Mouse (Mus musculus) kidney, embryonic 15.5 days (tissue): ENCODE measurements at regions not wholly inside any gene's neighbourhood (a gene's known extent, or its start where the extent isn't known, plus 50 kb on each side); places are given as distances from the start of the nearest gene placed in this dataset.

Source experiments
- ATAC-seq: fragments of 200-750 bp; cut with Nextera tagmentation; replicated peaks from 2 replicates; pipeline ENCODE4 v1.8.0; 2017; ENCODE audit warnings: moderate TSS enrichment; ENCODE audit not compliant: low FRiP score
- H3K27ac ChIP-seq: fragments of 300-500 bp; sonication (generic); 2 replicates; pipeline ENCODE4 v1.5.1; 2015; ENCODE audit warnings: mild to moderate bottlenecking, inconsistent platforms
- H3K27me3 ChIP-seq: fragments of 300-500 bp; sonication (generic); 2 replicates; pipeline ENCODE4 v1.6.1; 2015; ENCODE audit warnings: inconsistent platforms
- H3K36me3 ChIP-seq: fragments of 300-500 bp; sonication (generic); 2 replicates; pipeline ENCODE4 v1.6.1; 2015; ENCODE audit warnings: inconsistent platforms
- H3K4me1 ChIP-seq: fragments of 300-500 bp; sonication (generic); 2 replicates; pipeline ENCODE4 v1.6.1; 2015; ENCODE audit warnings: inconsistent platforms
- H3K4me2 ChIP-seq: fragments of 300-500 bp; sonication (generic); 2 replicates; pipeline ENCODE4 v1.6.1; 2015; ENCODE audit warnings: moderate library complexity, mild to moderate bottlenecking, inconsistent platforms
- H3K4me3 ChIP-seq: fragments of 300-500 bp; sonication (generic); replicated peaks from 2 replicates; pipeline ENCODE4 v1.5.1; 2015; ENCODE audit warnings: mild to moderate bottlenecking, inconsistent platforms
- H3K9ac ChIP-seq: fragments of 300-500 bp; sonication (generic); 2 replicates; pipeline ENCODE4 v1.6.1; 2015; ENCODE audit warnings: mild to moderate bottlenecking, inconsistent platforms
- H3K9me3 ChIP-seq: fragments of 300-500 bp; sonication (generic); replicated peaks from 2 replicates; pipeline ENCODE4 v1.6.1; 2016; ENCODE audit warnings: inconsistent platforms
- WGBS: fragments of 180-500 bp; shearing (Covaris S2); methylation state at CpG from one replicate; pipeline ENCODE4 v1.1.7; 2015; ENCODE audit warnings: mixed read lengths; 5-methylcytosine and 5-hydroxymethylcytosine counted together

DNA sequence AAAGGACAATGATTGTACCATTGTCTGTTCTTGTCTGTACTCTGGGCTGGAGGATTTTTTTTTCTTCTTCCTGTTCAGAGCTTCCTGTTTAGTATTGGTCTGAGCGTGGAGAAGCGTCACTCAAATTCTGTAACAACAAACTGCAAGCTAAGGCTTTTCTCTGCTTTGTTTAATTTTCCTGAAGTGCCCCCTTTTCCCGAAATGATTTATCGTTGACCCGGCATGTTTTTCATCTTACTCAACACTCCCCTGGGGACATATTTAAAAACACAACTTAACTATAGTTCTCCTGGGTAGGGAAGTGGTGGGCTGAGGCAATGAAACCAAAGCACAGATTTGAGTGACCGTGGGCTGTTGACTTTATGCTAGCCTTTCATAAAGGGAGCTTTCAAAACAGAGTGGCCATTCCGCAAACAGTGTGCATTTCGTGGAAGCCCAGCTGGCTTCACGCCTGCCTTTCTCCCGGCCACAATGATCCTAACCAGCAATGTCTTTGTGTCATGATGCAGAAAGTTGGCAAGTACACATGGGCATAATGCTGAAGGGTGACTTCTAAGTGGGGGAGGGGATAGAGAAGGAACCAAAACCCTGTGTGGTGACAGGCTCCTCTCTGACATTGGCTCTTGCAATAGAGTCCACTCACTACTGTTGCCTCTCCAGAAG, 79.8 kb upstream of the Bmp2k start:
- no peak for ATAC-seq
- Histone ChIP-seq H3K36me3 (no peaks in the 10 kb centered on the region), H3K27me3 (no peaks in the 10 kb centered on the region), H3K4me2 (peak overlapping the region; percentile 23; the same call in 1 of the 2 replicates), H3K9me3 (no peaks in the 10 kb centered on the region), H3K27ac (peak overlapping the region; percentile 71), H3K4me3 (no peak overlapping the region), H3K4me1 (peaks cover 21% of the 10 kb centered on the region), H3K9ac (no peak overlapping the region)
- WGBS: 38% methylated on average over 10 of the region's 10 CpGs

DNA sequence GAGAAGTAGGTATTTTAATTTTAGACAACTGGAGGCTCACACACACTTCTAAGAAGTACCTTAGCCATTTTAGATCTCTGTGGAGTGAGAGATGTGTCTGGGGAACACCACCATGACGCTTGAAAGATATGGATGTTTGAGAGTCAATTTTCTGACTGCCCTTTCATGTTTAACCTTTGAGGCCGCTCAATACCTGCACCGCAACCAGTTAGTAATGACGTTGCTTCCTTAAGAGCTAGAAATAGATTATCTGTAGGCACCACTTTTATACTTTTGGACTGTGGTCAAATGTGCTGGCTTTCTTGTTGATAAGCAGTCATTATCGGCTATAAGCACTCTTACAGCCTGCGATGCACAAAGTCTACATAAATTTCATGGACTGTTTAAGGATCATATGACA, 78.3 kb upstream of the Bmp2k start:
- Histone ChIP-seq H3K9ac (no peak overlapping the region), H3K4me2 (no peak overlapping the region), H3K9me3 (no peaks in the 10 kb centered on the region), H3K27me3 (no peaks in the 10 kb centered on the region), H3K36me3 (no peaks in the 10 kb centered on the region), H3K4me3 (no peak overlapping the region), H3K27ac (no peak overlapping the region), H3K4me1 (peaks cover 21% of the 10 kb centered on the region)
- ATAC-seq: peak; percentile 57
- 89% methylated on average over 6 of the region's 6 CpGs for WGBS

DNA sequence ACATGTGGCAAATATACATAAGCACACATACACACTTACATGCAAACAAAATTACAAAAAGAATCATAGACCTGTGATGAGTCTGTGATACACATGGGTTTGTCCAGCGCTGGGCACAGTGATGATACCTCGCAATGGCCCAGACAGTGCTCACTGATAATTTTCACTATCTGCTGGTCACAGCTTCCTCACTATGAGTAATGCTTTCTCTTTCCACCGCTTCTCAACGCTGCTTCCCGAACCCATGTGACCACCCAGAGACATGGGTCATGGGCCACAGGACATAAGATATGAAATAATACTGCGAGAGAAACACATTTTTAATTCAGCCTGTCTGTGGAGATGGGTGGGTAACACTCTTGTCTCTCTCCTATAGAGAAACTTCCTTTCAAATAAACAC, 76.5 kb upstream of the Bmp2k start:
- Histone ChIP-seq H3K4me2 (no peak overlapping the region), H3K27ac (0 out of 2 replicates have a peak overlapping the region, but pooled peaks have one; percentile 2), H3K4me3 (no peak overlapping the region), H3K27me3 (no peaks in the 10 kb centered on the region), H3K9me3 (no peaks in the 10 kb centered on the region), H3K36me3 (no peaks in the 10 kb centered on the region), H3K4me1 (peaks cover 21% of the 10 kb centered on the region), H3K9ac (no peak overlapping the region)
- ATAC-seq: peak; percentile 76
- WGBS: 75% methylated on average over 6 of the region's 6 CpGs

DNA sequence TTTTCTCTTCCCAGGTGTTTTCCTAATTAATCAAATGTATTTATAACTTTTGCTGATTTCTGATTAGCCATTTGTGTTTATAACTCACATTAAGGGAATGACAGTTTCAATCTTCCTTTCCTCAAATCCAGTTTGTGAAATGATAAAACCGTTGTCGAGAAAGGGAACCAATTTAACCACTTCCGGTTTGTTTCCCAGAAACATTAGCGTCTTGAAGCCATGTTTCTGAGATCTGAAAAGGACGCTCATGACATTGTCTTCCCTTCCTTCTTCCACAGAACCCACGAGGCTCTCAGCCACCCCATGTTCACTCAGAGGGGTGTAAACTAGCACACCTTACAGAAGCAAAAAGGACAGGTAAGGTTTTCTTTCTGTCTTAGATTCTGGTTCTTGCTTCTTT, 76.0 kb upstream of the Bmp2k start:
- Histone ChIP-seq H3K4me3 (no peak overlapping the region), H3K4me1 (peaks cover 21% of the 10 kb centered on the region), H3K9ac (no peak overlapping the region), H3K27ac (peak overlapping the region; percentile 70), H3K36me3 (no peaks in the 10 kb centered on the region), H3K4me2 (peak overlapping the region; percentile 15; the same call in 1 of the 2 replicates), H3K9me3 (no peaks in the 10 kb centered on the region), H3K27me3 (no peaks in the 10 kb centered on the region)
- 65% methylated on average over 6 of the region's 6 CpGs for WGBS
- no peak for ATAC-seq

DNA sequence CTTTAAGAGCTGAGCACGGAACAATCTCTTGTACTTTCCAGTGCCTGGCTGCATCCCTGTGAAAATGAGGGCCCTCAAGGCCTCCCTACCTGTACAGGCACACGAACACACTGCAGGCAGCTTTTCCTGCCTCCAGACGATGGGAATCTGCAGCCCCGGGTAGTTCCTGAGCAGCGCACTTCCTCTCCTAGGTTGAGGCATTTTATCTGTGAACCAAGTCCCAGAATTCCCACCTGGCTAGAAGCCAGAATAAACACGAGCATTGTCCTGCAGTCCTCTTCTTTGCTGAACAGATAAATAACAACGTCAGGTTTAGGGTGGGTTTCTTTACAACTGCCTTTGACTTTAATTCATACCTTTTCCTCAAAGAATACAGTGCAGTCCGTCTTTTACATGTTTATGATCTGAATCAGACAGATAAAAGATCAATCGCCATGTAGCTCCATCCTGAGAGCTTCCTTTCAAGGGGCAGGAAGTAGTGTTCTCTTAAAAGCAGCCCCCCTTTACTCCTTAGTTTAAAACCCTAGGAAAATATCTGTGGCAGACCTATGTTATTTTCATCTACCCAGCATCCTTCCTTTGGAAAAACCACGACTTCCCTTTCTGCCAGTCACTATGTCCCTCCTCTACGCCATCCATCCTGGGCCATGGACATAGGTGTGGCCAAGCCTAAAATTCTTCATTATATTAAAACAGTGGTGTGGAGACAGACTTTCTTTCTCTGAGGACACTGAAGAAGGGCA, 75.3 kb upstream of the Bmp2k start:
- Histone ChIP-seq H3K27me3 (no peaks in the 10 kb centered on the region), H3K36me3 (no peaks in the 10 kb centered on the region), H3K4me2 (peak overlapping the region; percentile 15; the same call in 1 of the 2 replicates), H3K27ac (peak overlapping the region; percentile 71), H3K9me3 (no peaks in the 10 kb centered on the region), H3K4me1 (peaks cover 17% of the 10 kb centered on the region), H3K9ac (no peak overlapping the region), H3K4me3 (no peak overlapping the region)
- ATAC-seq: 0 out of 2 replicates have a peak, but pooled peaks have one; percentile 24
- WGBS: 35% methylated on average over 11 of the region's 11 CpGs

DNA sequence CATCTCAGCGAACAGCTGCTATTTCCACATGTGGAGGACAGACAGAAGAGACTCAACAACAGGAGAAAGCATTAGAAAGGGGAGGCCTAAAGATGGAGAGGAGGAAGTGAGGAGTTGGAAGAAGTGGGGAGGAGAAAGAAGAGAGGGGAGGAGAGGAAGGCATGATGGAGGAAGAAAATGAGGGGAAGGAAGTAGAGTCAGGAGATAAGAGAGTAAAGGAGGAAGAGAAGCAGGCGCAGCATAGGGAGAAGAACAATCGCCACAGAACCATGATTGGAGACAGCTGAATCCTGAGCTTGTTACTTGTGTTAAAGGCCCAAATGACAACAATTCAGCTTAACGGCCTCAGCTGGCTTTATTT, 74.8 kb upstream of the Bmp2k start:
- H3K4me2 ChIP-seq: no peak overlapping the region
- H3K9me3 ChIP-seq: no peaks in the 10 kb centered on the region
- WGBS: 69% methylated on average over 4 of the region's 4 CpGs
- H3K27me3 ChIP-seq: no peaks in the 10 kb centered on the region
- H3K4me1 ChIP-seq: peaks cover 14% of the 10 kb centered on the region
- peak overlapping the region; percentile 71 for H3K27ac ChIP-seq
- H3K36me3 ChIP-seq: no peaks in the 10 kb centered on the region
- no peak overlapping the region for H3K4me3 ChIP-seq
- ATAC-seq: no peak
- no peak overlapping the region for H3K9ac ChIP-seq

DNA sequence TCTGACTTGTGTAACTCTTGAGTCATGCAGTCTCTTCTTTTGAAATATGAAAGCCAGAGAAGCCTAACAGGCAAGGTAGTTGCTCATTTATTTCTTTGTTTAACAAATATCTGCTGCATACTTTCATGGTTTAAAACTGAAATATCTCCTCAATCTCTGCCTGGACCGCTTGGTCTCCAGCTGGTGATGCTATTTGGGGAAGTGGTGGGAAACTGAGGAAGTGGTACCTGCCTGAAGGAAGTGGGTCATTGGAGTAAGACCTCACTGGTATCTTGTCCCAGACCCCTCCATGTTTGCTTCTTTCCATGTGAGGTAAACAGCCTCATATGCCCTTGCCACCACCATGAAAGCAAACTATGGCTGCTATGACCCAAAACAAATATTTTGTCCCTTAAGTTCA, 74.0 kb upstream of the Bmp2k start:
- Histone ChIP-seq H3K9me3 (no peaks in the 10 kb centered on the region), H3K36me3 (no peaks in the 10 kb centered on the region), H3K9ac (no peak overlapping the region), H3K27me3 (no peaks in the 10 kb centered on the region), H3K4me2 (no peak overlapping the region), H3K4me1 (peaks cover 11% of the 10 kb centered on the region; the same call in 1 of the 2 replicates), H3K27ac (no peak overlapping the region), H3K4me3 (no peak overlapping the region)
- 94% methylated on average over 1 of the region's 1 CpGs for WGBS
- no peak for ATAC-seq

DNA sequence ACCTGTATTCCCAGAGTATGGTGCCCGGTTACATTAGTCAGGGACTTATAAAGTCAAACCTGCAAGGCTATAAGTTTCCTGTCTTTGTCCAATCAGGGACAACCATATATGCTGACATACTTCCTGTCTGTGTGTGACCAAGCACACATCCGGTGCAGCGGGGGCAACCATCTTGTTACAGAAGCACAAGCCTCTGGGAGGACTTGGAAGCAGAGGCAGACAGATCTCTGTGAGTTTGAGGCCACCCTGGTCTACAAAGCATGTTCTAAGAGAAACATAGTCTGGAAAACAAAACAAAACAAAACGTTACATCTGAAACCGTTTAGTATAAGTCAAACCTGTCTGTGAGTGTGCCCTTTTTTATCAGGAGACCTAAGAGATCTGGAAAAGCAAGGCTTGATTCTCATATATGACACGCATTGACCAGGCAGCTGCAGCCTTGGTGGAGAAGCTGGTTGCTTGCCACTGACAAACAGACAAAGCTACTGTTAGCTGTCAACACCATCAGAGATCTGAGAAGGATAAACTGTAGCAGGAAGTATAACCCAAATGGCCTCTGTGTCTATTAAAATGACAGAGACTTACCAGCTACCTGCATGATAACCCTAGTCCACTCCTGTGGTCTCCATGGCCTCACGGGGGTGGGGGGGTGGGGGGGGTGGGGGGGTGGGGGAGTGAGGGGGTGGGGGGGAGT, 72.6 kb upstream of the Bmp2k start:
- no peak overlapping the region for H3K9ac ChIP-seq
- 81% methylated on average over 7 of the region's 7 CpGs for WGBS

DNA sequence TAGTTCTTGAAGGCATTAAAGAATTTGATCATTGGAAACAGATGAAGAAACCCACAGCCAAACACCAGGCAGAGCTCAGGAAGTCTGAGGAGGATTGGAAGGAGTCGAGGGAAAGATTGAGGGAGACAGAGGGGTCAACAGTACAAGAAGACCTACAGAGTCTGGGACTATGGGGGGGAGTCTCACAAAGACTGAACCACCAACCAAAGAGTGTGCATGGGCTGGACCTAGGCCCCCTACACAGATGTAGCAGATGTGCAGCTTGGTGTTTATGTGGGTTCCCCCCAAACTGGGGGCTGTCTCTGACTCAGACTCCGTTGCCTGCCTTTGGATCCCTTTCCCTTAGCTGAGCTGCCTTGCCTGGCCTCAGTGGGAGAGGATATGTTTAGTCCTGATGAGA, 71.5 kb upstream of the Bmp2k start:
- peaks cover 11% of the 10 kb centered on the region; the same call in 1 of the 2 replicates for H3K4me1 ChIP-seq
- ATAC-seq: no peak
- H3K36me3 ChIP-seq: no peaks in the 10 kb centered on the region
- no peaks in the 10 kb centered on the region for H3K27me3 ChIP-seq
- no peak overlapping the region for H3K9ac ChIP-seq
- H3K4me3 ChIP-seq: no peak overlapping the region
- no peak overlapping the region for H3K27ac ChIP-seq
- H3K4me2 ChIP-seq: no peak overlapping the region
- WGBS: 59% methylated on average over 2 of the region's 2 CpGs
- no peaks in the 10 kb centered on the region for H3K9me3 ChIP-seq

More for the DNA sequence above, 72.6 kb upstream of the Bmp2k start:
- no peak overlapping the region for H3K27ac ChIP-seq
- ATAC-seq: no peak
- H3K9me3 ChIP-seq: no peaks in the 10 kb centered on the region
- H3K4me1 ChIP-seq: peaks cover 11% of the 10 kb centered on the region; the same call in 1 of the 2 replicates
- H3K27me3 ChIP-seq: no peaks in the 10 kb centered on the region
- H3K4me2 ChIP-seq: no peak overlapping the region
- H3K36me3 ChIP-seq: no peaks in the 10 kb centered on the region
- no peak overlapping the region for H3K4me3 ChIP-seq

DNA sequence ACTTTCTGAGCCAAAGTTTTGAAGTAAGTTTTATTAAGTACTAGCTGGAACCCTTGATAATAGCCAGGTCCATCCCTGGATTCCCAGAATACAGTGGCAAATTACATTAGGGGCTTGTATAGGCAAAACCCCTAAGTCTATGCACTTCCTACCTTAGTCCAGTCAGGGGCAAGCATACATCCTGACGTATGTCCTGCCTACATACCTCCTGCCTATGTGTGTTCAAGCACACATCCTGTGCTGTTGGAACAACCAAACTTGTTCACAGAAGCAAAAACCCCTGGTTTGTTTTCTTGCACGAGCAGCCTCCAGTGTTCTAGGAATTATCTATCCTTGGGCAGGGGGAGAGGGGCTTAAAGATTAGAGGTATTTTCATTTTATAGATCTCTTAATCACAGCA, 66.4 kb upstream of the Bmp2k start:
- Histone ChIP-seq H3K4me2 (no peak overlapping the region), H3K4me1 (no peaks in the 10 kb centered on the region), H3K9me3 (no peaks in the 10 kb centered on the region), H3K27me3 (no peaks in the 10 kb centered on the region), H3K36me3 (no peaks in the 10 kb centered on the region), H3K9ac (no peak overlapping the region), H3K27ac (no peak overlapping the region), H3K4me3 (no peak overlapping the region)
- ATAC-seq: no peak
- 57% methylated on average over 2 of the region's 2 CpGs for WGBS

DNA sequence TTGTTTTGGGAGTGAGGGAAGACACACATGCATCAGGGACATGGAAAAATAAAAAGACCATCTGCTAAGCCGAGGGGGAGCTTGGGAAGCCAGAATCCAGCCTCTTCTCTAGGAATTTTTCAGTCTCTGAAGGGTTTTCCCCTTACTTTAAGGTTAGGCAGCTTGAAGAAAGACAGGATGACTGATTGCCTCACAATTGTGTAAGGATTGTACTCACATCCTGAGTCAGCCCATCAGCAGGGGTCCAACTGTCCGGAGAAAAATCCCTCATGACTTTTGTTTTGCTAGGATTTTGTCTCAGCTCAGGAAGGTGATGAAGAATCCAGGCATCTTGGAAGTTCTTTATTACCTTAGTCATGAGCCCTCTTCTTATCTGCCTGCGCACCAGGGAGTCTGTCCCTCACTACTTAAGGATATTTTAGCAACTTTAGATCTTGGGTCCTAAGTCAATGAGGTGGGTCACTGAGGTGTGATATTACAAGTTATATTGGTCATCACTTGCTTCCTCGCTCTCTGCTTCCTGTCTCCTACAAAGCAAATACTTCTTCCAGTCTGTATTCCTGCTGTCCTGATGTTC, 65.8 kb upstream of the Bmp2k start:
- no peaks in the 10 kb centered on the region for H3K4me1 ChIP-seq
- no peaks in the 10 kb centered on the region for H3K9me3 ChIP-seq
- H3K27me3 ChIP-seq: no peaks in the 10 kb centered on the region
- no peak for ATAC-seq
- no peak overlapping the region for H3K27ac ChIP-seq
- H3K36me3 ChIP-seq: no peaks in the 10 kb centered on the region
- H3K4me3 ChIP-seq: no peak overlapping the region
- 50% methylated on average over 4 of the region's 4 CpGs for WGBS
- no peak overlapping the region for H3K4me2 ChIP-seq
- H3K9ac ChIP-seq: no peak overlapping the region

DNA sequence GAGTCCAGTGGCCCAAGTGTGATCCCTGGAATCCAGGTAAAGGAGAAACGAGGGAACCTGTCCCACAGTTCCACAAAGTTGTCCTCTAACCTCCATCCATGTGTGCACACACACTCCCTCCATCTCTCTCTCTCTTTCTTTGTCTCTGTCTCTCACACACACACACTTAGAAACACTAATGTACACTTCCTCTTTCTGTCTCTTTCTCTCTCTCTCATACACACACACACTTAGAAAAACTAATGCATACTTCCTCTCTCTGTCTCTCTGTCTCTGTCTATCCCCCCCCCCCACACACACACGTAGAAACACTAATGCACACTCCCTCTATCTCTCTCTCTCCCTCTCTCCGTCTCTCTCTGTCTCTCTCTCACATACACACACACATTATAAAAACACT, 61.2 kb upstream of the Bmp2k start:
- no peak overlapping the region for H3K4me3 ChIP-seq
- ATAC-seq: no peak
- H3K27me3 ChIP-seq: no peaks in the 10 kb centered on the region
- WGBS: 78% methylated on average over 3 of the region's 3 CpGs
- no peak overlapping the region for H3K9ac ChIP-seq
- H3K9me3 ChIP-seq: no peaks in the 10 kb centered on the region
- H3K27ac ChIP-seq: no peak overlapping the region
- H3K36me3 ChIP-seq: no peaks in the 10 kb centered on the region
- peaks cover 8% of the 10 kb centered on the region for H3K4me1 ChIP-seq
- H3K4me2 ChIP-seq: no peak overlapping the region
